Mouse (Mus musculus) G1E (cell line): ENCODE results near the gene B3gnt9. TPM values are rescaled to one million over a fixed set of nuclear protein-coding genes. Genes with fewer than 3 reads are reported as not detected.

ENCODE experiments used
- ATAC-seq: 2 replicates; pipeline ENCODE4 v1.8.0; 2016; ENCODE audit warnings: mild to moderate bottlenecking; ENCODE audit not compliant: insufficient number of reproducible peaks, poor library complexity, low FRiP score, severe bottlenecking; ENCODE audit errors: extremely low read depth
- DNase-seq: peaks from one replicate; pipeline ENCODE4 v3.0.0; 2012; ENCODE audit warnings: low spot score
- H3K27me3 ChIP-seq: 2 replicates; pipeline ENCODE4 v1.6.1; 2012; ENCODE audit warnings: mild to moderate bottlenecking, low read length, inconsistent platforms; ENCODE audit not compliant: insufficient read depth
- H3K36me3 ChIP-seq: replicated peaks from 2 replicates; pipeline ENCODE3; 2012; ENCODE audit warnings: mild to moderate bottlenecking, inconsistent platforms
- H3K4me1 ChIP-seq: 2 replicates; pipeline ENCODE4 v1.6.1; 2012; ENCODE audit warnings: low read depth, low read length, inconsistent platforms, mixed read lengths; ENCODE audit not compliant: insufficient read depth
- H3K4me3 ChIP-seq: 2 replicates; pipeline ENCODE4 v1.5.1; 2012; ENCODE audit warnings: low read depth, mild to moderate bottlenecking, inconsistent platforms, low read length, moderate library complexity, mixed read lengths
- H3K9me3 ChIP-seq: replicated peaks from 2 replicates; pipeline ENCODE4 v1.6.1; 2012; ENCODE audit warnings: inconsistent platforms
- CTCF ChIP-seq: IDR thresholded peaks from 2 replicates; pipeline ENCODE4 v1.5.1; 2012; ENCODE audit warnings: low read depth, low read length, inconsistent platforms, mixed read lengths
- GATA1 ChIP-seq: IDR thresholded peaks from 2 replicates; pipeline ENCODE4 v1.6.1; 2012; ENCODE audit warnings: borderline replicate concordance, low read length, inconsistent platforms, mixed read lengths
- GATA2 ChIP-seq: IDR thresholded peaks from 2 replicates; pipeline ENCODE4 v1.6.1; 2012; ENCODE audit warnings: low read depth, low read length, inconsistent platforms, borderline replicate concordance
- POLR2AphosphoS5 ChIP-seq: IDR thresholded peaks from 2 replicates; pipeline ENCODE4 v1.6.1; 2012; ENCODE audit warnings: low read depth, low read length, inconsistent platforms; ENCODE audit not compliant: insufficient replicate concordance
- TAL1 ChIP-seq: conservative IDR thresholded peaks from 2 replicates; pipeline ENCODE4 v1.6.1; 2012; ENCODE audit warnings: low read depth, low read length, inconsistent platforms, mixed read lengths
- polyA plus RNA-seq: library from polyadenylated mRNA; stranded (reverse); fragments of >175 nt; gene quantifications from 2 replicates; pipeline ENCODE4 v1.2.3, GENCODE M21; 2012
- total RNA-seq, 2 experiments: library from RNA; stranded (forward) in 1 of 2; stranded (reverse) in 1 of 2; fragments of 200-1000 nt in 1 of 2; fragments of >200 nt in 1 of 2; fragmentation: Nextera tagmentation in 1 of 2; gene quantifications; 2 replicates each; pipeline ENCODE4 v1.2.3; 2014 to 2017

Gene B3gnt9
- total and polyA plus RNA-seq, 3 experiments = 4.4 to 6.2 (median 5.9) TPM

- ATAC-seq (no peak), DNase-seq (no peak)
- no peak for TF ChIP-seq POLR2AphosphoS5
- no peak for TF ChIP-seq TAL1
- no peak for TF ChIP-seq GATA2
- peak; percentile 68 for TF ChIP-seq CTCF
- no peak for TF ChIP-seq GATA1
- Histone ChIP-seq H3K4me3 (peak overlapping the region; percentile 74; the same call in 1 of the 2 replicates), H3K27me3 (peaks cover 6% of the 10 kb centered on the region; the same call in 1 of the 2 replicates), H3K36me3 (peaks cover 11% of the 10 kb centered on the region), H3K9me3 (no peaks in the 10 kb centered on the region), H3K4me1 (peaks cover 39% of the 10 kb centered on the region)
These were observed 35.8 kb upstream of the B3gnt9 start for GRCm38 (mm10) chr8:105290554-105291314.

- peaks cover 12% of the 10 kb centered on the region; the same call in 1 of the 2 replicates for H3K27me3 ChIP-seq
- TF ChIP-seq POLR2AphosphoS5 = no peak
- no peak for TF ChIP-seq TAL1
- no peak for TF ChIP-seq GATA1
- no peak for TF ChIP-seq GATA2
- no peak for TF ChIP-seq CTCF
- peaks cover 33% of the 10 kb centered on the region for H3K4me1 ChIP-seq
- no peaks in the 10 kb centered on the region for H3K9me3 ChIP-seq
- H3K4me3 ChIP-seq = peak within 1 kb of the TSS; percentile 74
- peaks cover 13% of the 10 kb centered on the region for H3K36me3 ChIP-seq
- ATAC-seq (no peak), DNase-seq (no peak)
These were observed 35.0 kb upstream of the B3gnt9 start, which contains the start of gene 4931428F04Rik for GRCm38 (mm10) chr8:105289805-105290460. TSS of gene 4931428F04Rik (minus strand) at chr8:105289864.

DNA sequence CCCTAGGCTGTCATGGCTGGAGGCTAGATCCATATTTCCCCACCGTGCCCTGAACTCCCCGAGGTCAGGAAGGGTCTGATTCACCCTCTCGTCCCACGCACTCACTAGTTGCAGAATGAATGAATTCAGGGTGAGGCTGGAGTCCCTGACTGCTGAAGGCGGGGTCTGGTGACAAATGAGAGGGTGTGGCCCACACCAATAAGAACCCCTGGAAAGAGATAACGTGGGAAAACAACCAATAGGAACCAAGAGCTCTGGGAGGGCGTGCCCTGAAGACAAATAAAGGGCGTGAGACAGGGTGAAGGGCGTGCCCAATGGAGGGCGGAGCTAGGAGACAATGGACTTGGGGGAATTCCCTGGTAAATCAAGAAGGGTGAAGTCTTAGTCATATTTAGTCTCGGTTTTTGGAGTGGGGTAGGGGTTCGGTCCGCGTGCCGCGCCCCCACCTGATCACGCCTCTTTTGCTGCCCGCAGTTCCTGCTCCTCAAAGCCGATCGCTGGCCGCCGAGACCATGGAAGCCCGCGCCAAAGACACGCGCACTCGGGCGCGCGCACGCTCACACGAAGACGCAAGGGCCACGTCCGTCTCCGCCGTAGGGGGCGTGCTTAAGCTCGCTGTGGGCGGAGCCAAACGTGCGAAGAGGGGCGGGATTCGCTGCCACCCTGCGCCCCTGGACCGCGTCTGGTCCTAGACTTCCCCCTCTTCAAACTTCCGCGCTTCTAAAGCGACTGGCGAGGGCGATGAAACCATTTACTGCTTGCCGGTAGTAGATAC, 34.2 kb upstream of the B3gnt9 start:
- Histone ChIP-seq H3K36me3 (peaks cover 13% of the 10 kb centered on the region), H3K27me3 (peaks cover 15% of the 10 kb centered on the region; the same call in 1 of the 2 replicates), H3K4me3 (peak overlapping the region; percentile 74), H3K9me3 (no peaks in the 10 kb centered on the region), H3K4me1 (peaks cover 36% of the 10 kb centered on the region)
- peak; percentile 92 for DNase-seq
- peak; percentile 97 for ATAC-seq
- no peak for TF ChIP-seq GATA2
- TF ChIP-seq GATA1 = no peak
- TF ChIP-seq POLR2AphosphoS5 = no peak
- TF ChIP-seq TAL1 = no peak
- TF ChIP-seq CTCF = no peak

GRCm38 (mm10) chr8:105288231-105288630, 33.3 kb upstream of the B3gnt9 start:
- no peak for TF ChIP-seq GATA1
- no peak for TF ChIP-seq TAL1
- no peak for TF ChIP-seq GATA2
- TF ChIP-seq CTCF = no peak
- no peak for TF ChIP-seq POLR2AphosphoS5
- H3K4me1 ChIP-seq = peaks cover 41% of the 10 kb centered on the region
- DNase-seq (no peak), ATAC-seq (no peak)
- H3K27me3 ChIP-seq = peaks cover 15% of the 10 kb centered on the region; the same call in 1 of the 2 replicates
- H3K4me3 ChIP-seq = no peak overlapping the region
- no peaks in the 10 kb centered on the region for H3K9me3 ChIP-seq
- H3K36me3 ChIP-seq = peaks cover 9% of the 10 kb centered on the region

GRCm38 (mm10) chr8:105286907-105287306, 32.0 kb upstream of the B3gnt9 start:
- peaks cover 7% of the 10 kb centered on the region for H3K36me3 ChIP-seq
- DNase-seq (no peak), ATAC-seq (no peak)
- H3K27me3 ChIP-seq = peaks cover 15% of the 10 kb centered on the region; the same call in 1 of the 2 replicates
- TF ChIP-seq POLR2AphosphoS5 = no peak
- TF ChIP-seq TAL1 = no peak
- no peak for TF ChIP-seq GATA2
- no peak for TF ChIP-seq CTCF
- no peak for TF ChIP-seq GATA1
- H3K9me3 ChIP-seq = no peaks in the 10 kb centered on the region
- H3K4me3 ChIP-seq = no peak overlapping the region
- peaks cover 54% of the 10 kb centered on the region for H3K4me1 ChIP-seq
